Mouse (Mus musculus) hindbrain, embryonic 15.5 days (tissue): ENCODE measurements at regions not wholly inside any gene's neighbourhood (a gene's known extent, or its start where the extent isn't known, plus 50 kb on each side); places are given as distances from the start of the nearest gene placed in this dataset.

ENCODE experiments used
- ATAC-seq: fragments of 200-750 bp; cut with Nextera tagmentation; 2 replicates; pipeline ENCODE4 v1.8.0; 2017; ENCODE audit warnings: low read depth, moderate number of reproducible peaks, moderate TSS enrichment; ENCODE audit not compliant: low FRiP score
- H3K27ac ChIP-seq: fragments of 300-500 bp; sonication (generic); replicated peaks from 2 replicates; pipeline ENCODE4 v1.5.1; 2015; ENCODE audit warnings: mild to moderate bottlenecking, inconsistent platforms
- H3K27me3 ChIP-seq: fragments of 300-500 bp; sonication (generic); 2 replicates; pipeline ENCODE4 v1.6.1; 2015; ENCODE audit warnings: control low read depth, inconsistent platforms
- H3K36me3 ChIP-seq: fragments of 300-500 bp; sonication (generic); 2 replicates; pipeline ENCODE4 v1.6.1; 2015; ENCODE audit warnings: control low read depth, inconsistent platforms
- H3K4me1 ChIP-seq: fragments of 300-500 bp; sonication (generic); replicated peaks from 2 replicates; pipeline ENCODE4 v1.6.1; 2015; ENCODE audit warnings: control low read depth, inconsistent platforms
- H3K4me2 ChIP-seq: fragments of 300-500 bp; sonication (generic); 2 replicates; pipeline ENCODE4 v1.6.1; 2015; ENCODE audit warnings: moderate library complexity, mild to moderate bottlenecking, inconsistent platforms
- H3K4me3 ChIP-seq: fragments of 300-500 bp; sonication (generic); 2 replicates; pipeline ENCODE4 v1.5.1; 2015; ENCODE audit warnings: mild to moderate bottlenecking, inconsistent platforms
- H3K9ac ChIP-seq: fragments of 300-500 bp; sonication (generic); 2 replicates; pipeline ENCODE4 v1.6.1; 2015; ENCODE audit warnings: inconsistent platforms
- H3K9me3 ChIP-seq: fragments of 300-500 bp; sonication (generic); 2 replicates; pipeline ENCODE4 v1.6.1; 2016; ENCODE audit warnings: control low read depth, inconsistent platforms
- WGBS: fragments of 180-500 bp; shearing (Covaris S2); methylation state at CpG from one replicate; pipeline ENCODE4 v1.1.7; 2015; 5-methylcytosine and 5-hydroxymethylcytosine counted together

- Histone ChIP-seq H3K36me3 (no peaks in the 10 kb centered on the region), H3K4me2 (no peak overlapping the region), H3K4me1 (no peaks in the 10 kb centered on the region), H3K9ac (no peak overlapping the region), H3K27me3 (no peaks in the 10 kb centered on the region), H3K27ac (no peak overlapping the region), H3K9me3 (no peaks in the 10 kb centered on the region), H3K4me3 (no peak overlapping the region)
- no peak for ATAC-seq
- WGBS = 88% methylated on average over 5 of the region's 5 CpGs
Measured at GRCm38 (mm10) chr15:62238503-62239045, 1315.8 kb upstream of the A1bg start.

GRCm38 (mm10) chr15:62236056-62236455, 1313.2 kb upstream of the A1bg start:
- Histone ChIP-seq H3K9ac (no peak overlapping the region), H3K4me1 (no peaks in the 10 kb centered on the region), H3K9me3 (no peaks in the 10 kb centered on the region), H3K27me3 (no peaks in the 10 kb centered on the region), H3K36me3 (no peaks in the 10 kb centered on the region), H3K27ac (no peak overlapping the region), H3K4me3 (no peak overlapping the region), H3K4me2 (no peak overlapping the region)
- ATAC-seq = no peak
- WGBS = 65% methylated on average over 2 of the region's 2 CpGs

- H3K9me3 ChIP-seq = no peaks in the 10 kb centered on the region
- no peaks in the 10 kb centered on the region for H3K36me3 ChIP-seq
- H3K27me3 ChIP-seq = no peaks in the 10 kb centered on the region
- H3K4me2 ChIP-seq = no peak overlapping the region
- no peak overlapping the region for H3K4me3 ChIP-seq
- ATAC-seq = no peak
- no peak overlapping the region for H3K27ac ChIP-seq
- H3K9ac ChIP-seq = no peak overlapping the region
- no peaks in the 10 kb centered on the region for H3K4me1 ChIP-seq
- WGBS = 98% methylated on average over 4 of the region's 4 CpGs
Measured at GRCm38 (mm10) chr15:62234182-62234760, 1311.5 kb upstream of the A1bg start.

GRCm38 (mm10) chr15:62233154-62233553, 1310.3 kb upstream of the A1bg start:
- no peak overlapping the region for H3K9ac ChIP-seq
- no peak overlapping the region for H3K4me3 ChIP-seq
- no peaks in the 10 kb centered on the region for H3K9me3 ChIP-seq
- no peak for ATAC-seq
- H3K27me3 ChIP-seq = no peaks in the 10 kb centered on the region
- no peak overlapping the region for H3K4me2 ChIP-seq
- H3K36me3 ChIP-seq = no peaks in the 10 kb centered on the region
- WGBS = 79% methylated on average over 8 of the region's 8 CpGs
- no peaks in the 10 kb centered on the region for H3K4me1 ChIP-seq
- H3K27ac ChIP-seq = no peak overlapping the region

GRCm38 (mm10) chr15:62231709-62232108, 1308.9 kb upstream of the A1bg start:
- Histone ChIP-seq H3K9ac (no peak overlapping the region), H3K27ac (no peak overlapping the region), H3K4me2 (no peak overlapping the region), H3K4me1 (no peaks in the 10 kb centered on the region), H3K27me3 (no peaks in the 10 kb centered on the region), H3K36me3 (no peaks in the 10 kb centered on the region), H3K4me3 (no peak overlapping the region), H3K9me3 (no peaks in the 10 kb centered on the region)
- no peak for ATAC-seq
- 91% methylated on average over 2 of the region's 2 CpGs for WGBS

GRCm38 (mm10) chr15:62230773-62231172, 1308.0 kb upstream of the A1bg start:
- H3K9ac ChIP-seq = no peak overlapping the region
- no peaks in the 10 kb centered on the region for H3K9me3 ChIP-seq
- ATAC-seq = no peak
- H3K4me2 ChIP-seq = no peak overlapping the region
- H3K27me3 ChIP-seq = no peaks in the 10 kb centered on the region
- 93% methylated on average over 5 of the region's 5 CpGs for WGBS
- H3K4me1 ChIP-seq = no peaks in the 10 kb centered on the region
- H3K36me3 ChIP-seq = no peaks in the 10 kb centered on the region
- H3K27ac ChIP-seq = no peak overlapping the region
- H3K4me3 ChIP-seq = no peak overlapping the region

GRCm38 (mm10) chr15:62229491-62230283, 1306.9 kb upstream of the A1bg start:
- Histone ChIP-seq H3K36me3 (no peaks in the 10 kb centered on the region), H3K27ac (no peak overlapping the region), H3K9ac (no peak overlapping the region), H3K9me3 (no peaks in the 10 kb centered on the region), H3K4me3 (no peak overlapping the region), H3K4me2 (no peak overlapping the region), H3K27me3 (no peaks in the 10 kb centered on the region), H3K4me1 (no peaks in the 10 kb centered on the region)
- WGBS = 74% methylated on average over 8 of the region's 8 CpGs
- ATAC-seq = no peak

- no peak overlapping the region for H3K4me3 ChIP-seq
- no peaks in the 10 kb centered on the region for H3K36me3 ChIP-seq
- no peaks in the 10 kb centered on the region for H3K9me3 ChIP-seq
- H3K9ac ChIP-seq = no peak overlapping the region
- H3K4me2 ChIP-seq = no peak overlapping the region
- H3K27ac ChIP-seq = no peak overlapping the region
- no peaks in the 10 kb centered on the region for H3K4me1 ChIP-seq
- H3K27me3 ChIP-seq = no peaks in the 10 kb centered on the region
- WGBS = 94% methylated on average over 3 of the region's 3 CpGs
- ATAC-seq = no peak
Measured at GRCm38 (mm10) chr15:62229023-62229422, 1306.2 kb upstream of the A1bg start.

GRCm38 (mm10) chr15:62224798-62225197, 1302.0 kb upstream of the A1bg start:
- H3K4me1 ChIP-seq = no peaks in the 10 kb centered on the region
- H3K9ac ChIP-seq = no peak overlapping the region
- H3K4me2 ChIP-seq = no peak overlapping the region
- no peaks in the 10 kb centered on the region for H3K9me3 ChIP-seq
- no peak for ATAC-seq
- no peaks in the 10 kb centered on the region for H3K27me3 ChIP-seq
- H3K36me3 ChIP-seq = no peaks in the 10 kb centered on the region
- H3K4me3 ChIP-seq = no peak overlapping the region
- no peak overlapping the region for H3K27ac ChIP-seq

GRCm38 (mm10) chr15:62224191-62224590, 1301.4 kb upstream of the A1bg start:
- no peak overlapping the region for H3K4me2 ChIP-seq
- 95% methylated on average over 3 of the region's 3 CpGs for WGBS
- ATAC-seq = no peak

GRCm38 (mm10) chr15:62223156-62223840, 1300.5 kb upstream of the A1bg start:
- no peak for ATAC-seq
- Histone ChIP-seq H3K4me1 (no peaks in the 10 kb centered on the region), H3K4me2 (no peak overlapping the region), H3K27ac (no peak overlapping the region), H3K9ac (no peak overlapping the region), H3K36me3 (no peaks in the 10 kb centered on the region), H3K9me3 (no peaks in the 10 kb centered on the region), H3K27me3 (no peaks in the 10 kb centered on the region), H3K4me3 (no peak overlapping the region)
- WGBS = 84% methylated on average over 6 of the region's 6 CpGs

More at GRCm38 (mm10) chr15:62224191-62224590, 1301.4 kb upstream of the A1bg start:
- H3K4me3 ChIP-seq = no peak overlapping the region
- H3K9me3 ChIP-seq = no peaks in the 10 kb centered on the region
- H3K27ac ChIP-seq = no peak overlapping the region
- no peaks in the 10 kb centered on the region for H3K4me1 ChIP-seq
- no peaks in the 10 kb centered on the region for H3K27me3 ChIP-seq
- H3K9ac ChIP-seq = no peak overlapping the region
- H3K36me3 ChIP-seq = no peaks in the 10 kb centered on the region

- no peak overlapping the region for H3K27ac ChIP-seq
- H3K27me3 ChIP-seq = no peaks in the 10 kb centered on the region
- 80% methylated on average over 5 of the region's 5 CpGs for WGBS
- no peak overlapping the region for H3K4me3 ChIP-seq
- no peaks in the 10 kb centered on the region for H3K9me3 ChIP-seq
- no peak overlapping the region for H3K4me2 ChIP-seq
- no peaks in the 10 kb centered on the region for H3K4me1 ChIP-seq
- no peak overlapping the region for H3K9ac ChIP-seq
- ATAC-seq = no peak
- no peaks in the 10 kb centered on the region for H3K36me3 ChIP-seq
Measured at GRCm38 (mm10) chr15:62222731-62223130, 1299.9 kb upstream of the A1bg start.
